Mouse (Mus musculus): Measurements from ENCODE around the gene Apeh. TPM values are rescaled to one million over a fixed set of nuclear protein-coding genes. Genes with fewer than 3 reads are reported as not detected.

The Apeh gene
- polyA plus RNA-seq, 1 experiment from 2014 or later, result 51.2 TPM

DNA sequence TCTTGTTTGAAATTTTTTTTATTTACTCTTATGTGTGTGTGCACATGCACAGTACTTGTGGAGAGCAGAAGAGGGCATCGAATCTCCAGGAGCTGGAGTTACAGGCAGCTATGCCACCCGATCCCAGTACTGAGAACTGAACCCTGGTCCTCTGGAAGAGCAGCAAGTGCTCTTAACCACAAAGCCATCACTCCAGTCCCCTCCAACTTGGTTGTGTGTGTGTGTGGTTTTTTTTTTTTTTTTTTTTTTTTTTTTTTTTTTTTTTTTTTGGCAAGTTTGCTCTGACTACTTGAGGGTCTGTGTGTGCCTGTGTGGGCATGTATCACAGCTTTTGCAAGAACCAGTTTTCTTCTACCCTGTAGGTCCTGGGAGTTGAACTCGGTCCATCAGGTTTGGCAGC lies 38.0 kb upstream of the Apeh start:
- no peaks in the 10 kb centered on the region for H3K9me3 ChIP-seq (replicated peaks)
- H3K4me1 ChIP-seq, result peaks cover 11% of the 10 kb centered on the region
- H3K36me3 ChIP-seq, result no peaks in the 10 kb centered on the region
- H3K4me3 ChIP-seq (replicated peaks), result no peak overlapping the region
- no peak overlapping the region for H3K4me2 ChIP-seq (replicated peaks)
- WGBS, result 78% methylated on average over 3 of the region's 3 CpGs
- no peaks in the 10 kb centered on the region for H3K27me3 ChIP-seq
- no peak for ATAC-seq (ENCODE audit: insufficient number of reproducible peaks, low FRiP score, low TSS enrichment, low read depth)
- H3K27ac ChIP-seq (replicated peaks), result no peak overlapping the region
- no peak overlapping the region for H3K9ac ChIP-seq

DNA sequence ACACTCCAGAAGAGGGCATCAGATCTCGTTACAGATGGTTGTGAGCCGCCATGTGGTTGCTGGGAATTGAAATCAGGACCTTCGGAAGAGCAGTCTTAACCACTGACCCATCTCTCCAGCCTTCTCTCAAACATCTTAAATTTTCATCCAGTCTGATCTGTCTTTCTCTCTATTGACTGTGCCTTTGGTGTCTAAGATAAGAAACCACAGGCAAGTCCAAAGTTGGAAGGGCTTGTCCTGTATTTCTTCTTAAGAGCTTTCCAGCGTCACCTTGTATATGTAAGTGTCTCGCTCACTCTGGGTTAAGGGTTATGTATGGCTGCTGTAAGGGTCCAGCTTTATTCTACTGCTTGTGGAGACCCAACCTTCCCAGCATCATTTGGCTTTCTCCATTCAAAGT lies 37.1 kb upstream of the Apeh start:
- H3K4me3 ChIP-seq (replicated peaks), result no peak overlapping the region
- no peak overlapping the region for H3K27ac ChIP-seq (replicated peaks)
- no peaks in the 10 kb centered on the region for H3K9me3 ChIP-seq (replicated peaks)
- no peak overlapping the region for H3K4me2 ChIP-seq (replicated peaks)
- no peak overlapping the region for H3K9ac ChIP-seq
- no peaks in the 10 kb centered on the region for H3K36me3 ChIP-seq
- H3K4me1 ChIP-seq, result peaks cover 2% of the 10 kb centered on the region; the same call in 1 of the 2 replicates
- H3K27me3 ChIP-seq, result no peaks in the 10 kb centered on the region
- WGBS, result 76% methylated on average over 5 of the region's 5 CpGs
- no peak for ATAC-seq (ENCODE audit: insufficient number of reproducible peaks, low FRiP score, low TSS enrichment, low read depth)

DNA sequence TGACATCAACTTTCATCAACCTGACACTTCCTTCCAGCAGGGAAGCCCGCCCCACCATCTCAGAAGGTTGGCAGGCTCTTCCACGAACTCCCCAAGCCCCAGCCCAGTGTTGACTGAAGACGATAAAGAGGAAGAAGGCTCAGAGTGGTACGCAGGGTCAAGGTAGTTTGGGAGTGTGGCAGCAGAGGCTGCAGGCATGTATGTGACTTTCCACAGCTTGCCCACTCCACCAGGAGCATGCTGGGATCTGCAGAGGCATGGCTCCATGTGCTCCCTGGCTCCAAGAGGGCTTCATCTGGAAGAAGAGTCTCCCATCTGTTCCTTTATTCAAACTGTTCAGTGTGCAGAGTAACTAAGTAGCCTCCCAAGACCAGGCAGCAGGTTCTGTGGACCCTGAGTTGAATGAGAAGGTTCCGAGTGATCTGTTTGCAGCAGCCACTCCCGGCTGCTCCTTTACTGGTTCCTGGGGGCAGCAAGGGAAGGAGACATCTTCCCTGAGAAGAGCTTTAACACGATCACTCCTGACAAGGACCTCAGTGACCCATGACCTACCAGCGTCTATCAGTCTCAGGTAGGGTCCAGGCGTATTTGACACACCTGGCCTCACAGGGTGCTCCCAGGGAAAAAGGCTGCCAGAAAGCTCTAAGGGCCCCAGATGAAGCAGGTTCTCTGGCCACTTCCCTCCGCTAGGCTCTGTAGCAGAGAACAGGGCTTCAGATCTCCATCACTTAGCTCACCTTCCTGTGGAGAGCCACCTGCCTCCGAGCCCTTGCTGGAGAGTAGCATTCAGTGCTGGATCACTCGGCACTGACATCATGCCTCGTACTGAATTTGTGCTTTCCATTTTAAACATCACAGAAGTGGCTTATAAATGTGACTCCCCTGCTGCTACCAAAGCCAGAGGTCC lies 34.9 kb upstream of the Apeh start:
- WGBS, result 72% methylated on average over 13 of the region's 13 CpGs

DNA sequence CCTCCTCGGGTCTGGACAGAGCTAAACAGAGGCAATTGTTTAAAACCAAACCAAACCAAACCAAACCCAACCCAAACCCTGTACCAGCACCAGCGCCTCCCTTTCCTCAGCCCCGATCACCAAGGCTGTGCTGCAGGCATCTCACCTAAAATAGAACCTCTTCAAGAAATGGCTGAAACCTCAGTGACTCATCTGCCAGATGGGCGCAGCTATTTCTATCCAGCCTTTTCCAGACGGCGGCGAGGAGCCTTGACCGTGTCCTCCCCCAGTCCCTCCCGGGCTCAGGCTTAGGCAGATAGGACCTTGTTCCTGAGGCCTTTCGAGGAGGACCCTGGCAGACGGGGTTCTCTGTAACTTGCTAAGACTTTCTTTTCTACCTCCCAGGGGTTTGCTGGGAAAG lies 33.8 kb upstream of the Apeh start:
- Histone ChIP-seq H3K9ac (no peak overlapping the region), H3K27ac (replicated peaks) (no peak overlapping the region), H3K27me3 (no peaks in the 10 kb centered on the region), H3K4me2 (replicated peaks) (no peak overlapping the region), H3K9me3 (replicated peaks) (no peaks in the 10 kb centered on the region), H3K4me3 (replicated peaks) (no peak overlapping the region), H3K4me1 (no peaks in the 10 kb centered on the region), H3K36me3 (no peaks in the 10 kb centered on the region)
- ATAC-seq (ENCODE audit: insufficient number of reproducible peaks, low FRiP score, low TSS enrichment, low read depth), result no peak
- 81% methylated on average over 11 of the region's 11 CpGs for WGBS

More for the DNA sequence above, 34.9 kb upstream of the Apeh start:
- Histone ChIP-seq H3K4me1 (no peaks in the 10 kb centered on the region), H3K9ac (no peak overlapping the region), H3K4me3 (replicated peaks) (no peak overlapping the region), H3K27ac (replicated peaks) (no peak overlapping the region), H3K4me2 (replicated peaks) (no peak overlapping the region), H3K27me3 (no peaks in the 10 kb centered on the region), H3K9me3 (replicated peaks) (no peaks in the 10 kb centered on the region), H3K36me3 (no peaks in the 10 kb centered on the region)
- no peak for ATAC-seq (ENCODE audit: insufficient number of reproducible peaks, low FRiP score, low TSS enrichment, low read depth)

DNA sequence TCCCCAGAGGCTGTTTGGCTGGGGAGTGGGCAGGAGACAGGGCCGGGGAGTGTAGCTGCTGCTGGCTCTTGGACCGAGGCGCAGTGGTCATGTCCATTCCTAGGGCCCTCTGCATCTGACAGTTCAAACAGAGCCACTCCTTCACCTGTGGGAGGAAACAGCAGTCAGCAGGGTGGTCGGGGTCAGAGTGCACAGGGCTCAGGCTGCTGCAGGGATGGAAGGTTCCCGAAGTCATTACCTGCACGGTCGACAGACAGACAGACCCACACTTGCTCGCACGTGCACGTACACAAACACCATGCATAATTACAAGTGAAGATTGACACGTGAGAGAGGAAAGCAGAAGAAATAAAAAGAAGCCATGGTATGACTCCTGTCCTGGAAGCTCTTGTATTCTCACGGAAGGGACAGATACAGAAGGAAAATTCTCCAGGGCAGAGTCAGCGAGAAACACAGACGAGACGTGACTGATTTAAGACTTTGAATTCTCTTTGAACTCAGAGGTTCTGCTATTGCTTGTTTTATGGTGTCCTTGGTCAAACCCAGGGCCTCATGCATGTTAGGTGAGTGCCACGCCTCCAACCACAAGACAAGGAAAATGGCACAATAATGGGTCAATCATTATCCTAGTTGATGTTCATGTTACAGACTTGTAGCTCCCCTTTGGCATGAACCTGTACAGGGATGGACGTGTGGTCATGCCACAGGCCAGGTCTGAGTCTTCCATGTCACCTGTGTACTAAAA lies 32.2 kb upstream of the Apeh start:
- Histone ChIP-seq H3K4me2 (replicated peaks) (no peak overlapping the region), H3K9me3 (replicated peaks) (no peaks in the 10 kb centered on the region), H3K27me3 (no peaks in the 10 kb centered on the region), H3K4me1 (no peaks in the 10 kb centered on the region), H3K4me3 (replicated peaks) (no peak overlapping the region), H3K36me3 (no peaks in the 10 kb centered on the region), H3K27ac (replicated peaks) (no peak overlapping the region), H3K9ac (no peak overlapping the region)
- ATAC-seq (ENCODE audit: insufficient number of reproducible peaks, low FRiP score, low TSS enrichment, low read depth), result no peak
- WGBS, result 67% methylated on average over 17 of the region's 17 CpGs

DNA sequence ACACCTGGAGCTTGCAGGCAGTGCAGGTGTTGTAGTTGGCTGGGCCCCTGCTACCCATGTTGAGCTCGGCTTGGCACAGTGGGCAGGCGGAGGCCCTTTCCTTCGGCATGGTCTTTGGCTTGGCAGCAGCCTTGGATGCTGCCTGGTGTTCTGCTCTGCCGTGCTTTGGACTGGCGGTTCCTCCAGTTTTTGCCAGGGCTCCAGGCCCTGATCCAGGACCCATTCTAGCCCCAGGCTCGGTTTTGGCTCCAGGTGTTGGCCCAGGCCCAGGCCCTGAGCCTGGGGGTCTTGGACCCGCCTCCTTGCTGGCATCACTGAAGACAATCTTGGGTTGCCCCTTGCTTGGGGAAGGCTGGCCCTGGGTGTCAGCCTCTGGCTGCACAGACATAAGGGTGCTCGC lies 31.3 kb upstream of the Apeh start:
- no peaks in the 10 kb centered on the region for H3K9me3 ChIP-seq (replicated peaks)
- 85% methylated on average over 8 of the region's 8 CpGs for WGBS
- H3K9ac ChIP-seq, result no peak overlapping the region
- H3K4me3 ChIP-seq (replicated peaks), result no peak overlapping the region
- H3K4me2 ChIP-seq (replicated peaks), result no peak overlapping the region
- no peaks in the 10 kb centered on the region for H3K27me3 ChIP-seq
- H3K4me1 ChIP-seq, result no peaks in the 10 kb centered on the region
- ATAC-seq (ENCODE audit: insufficient number of reproducible peaks, low FRiP score, low TSS enrichment, low read depth), result no peak
- no peak overlapping the region for H3K27ac ChIP-seq (replicated peaks)
- no peaks in the 10 kb centered on the region for H3K36me3 ChIP-seq

DNA sequence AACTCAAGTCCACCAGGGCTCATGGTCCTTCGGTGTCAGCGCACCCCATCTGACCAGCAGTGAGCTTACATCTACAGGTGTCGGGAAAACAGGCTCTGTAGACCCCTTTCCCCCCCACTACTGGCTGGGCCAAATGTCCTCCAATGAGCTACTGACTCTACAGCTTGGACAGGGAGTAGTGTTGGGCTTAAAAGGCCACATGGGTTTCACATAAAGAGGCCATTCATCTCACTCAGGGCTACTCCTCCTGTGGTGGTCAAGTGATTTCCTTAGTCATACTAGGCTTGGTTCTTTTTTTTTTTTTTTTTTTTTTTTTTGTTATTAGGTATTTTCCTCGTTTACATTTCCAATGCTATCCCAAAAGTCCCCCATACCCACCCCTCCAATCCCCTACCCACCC lies 29.5 kb upstream of the Apeh start:
- H3K4me2 ChIP-seq (replicated peaks), result no peak overlapping the region
- no peak for ATAC-seq (ENCODE audit: insufficient number of reproducible peaks, low FRiP score, low TSS enrichment, low read depth)
- H3K9ac ChIP-seq, result no peak overlapping the region
- H3K4me1 ChIP-seq, result peaks cover 7% of the 10 kb centered on the region; the same call in 1 of the 2 replicates
- no peaks in the 10 kb centered on the region for H3K36me3 ChIP-seq
- H3K27me3 ChIP-seq, result no peaks in the 10 kb centered on the region
- H3K27ac ChIP-seq (replicated peaks), result no peak overlapping the region
- 80% methylated on average over 4 of the region's 4 CpGs for WGBS
- H3K4me3 ChIP-seq (replicated peaks), result no peak overlapping the region
- H3K9me3 ChIP-seq (replicated peaks), result no peaks in the 10 kb centered on the region

DNA sequence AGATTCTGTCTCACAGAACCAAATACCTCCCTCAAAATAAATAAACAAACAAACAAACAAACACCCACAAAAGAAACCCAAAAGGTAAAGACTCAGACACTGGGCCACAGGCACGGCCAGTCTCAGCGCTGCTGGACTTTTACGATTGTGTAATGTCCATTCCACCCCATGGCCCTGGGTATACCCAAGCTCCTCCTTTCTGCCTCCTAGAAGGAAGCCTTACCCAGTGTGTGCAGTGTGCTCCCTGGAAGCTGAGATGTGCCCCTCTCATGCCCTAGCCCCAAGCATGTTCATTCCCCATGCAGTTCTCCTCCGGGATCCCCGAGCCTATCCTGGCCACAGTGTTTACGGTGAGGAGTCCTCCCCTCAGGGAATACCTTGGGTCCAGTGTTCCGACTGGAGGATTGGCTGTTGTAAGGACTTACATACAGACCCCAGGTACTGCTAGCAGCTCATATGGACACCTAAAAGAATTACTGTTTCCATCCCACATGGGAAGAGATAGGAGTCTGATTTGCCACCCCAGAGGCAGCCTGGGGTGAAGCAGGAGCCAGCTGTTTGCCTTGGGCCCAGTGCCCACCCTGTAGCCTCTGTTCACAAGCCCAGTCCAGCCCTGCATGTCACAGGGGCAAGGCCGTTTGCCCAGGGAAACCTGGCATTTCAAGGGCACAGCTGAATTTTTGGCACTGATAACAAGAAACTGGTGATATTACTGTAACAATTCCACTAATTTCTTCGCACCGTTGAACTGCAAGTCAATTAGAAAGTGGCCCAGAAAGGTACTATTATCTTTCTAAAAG lies 27.0 kb upstream of the Apeh start:
- no peaks in the 10 kb centered on the region for H3K27me3 ChIP-seq
- H3K27ac ChIP-seq (replicated peaks), result no peak overlapping the region
- H3K4me2 ChIP-seq (replicated peaks), result no peak overlapping the region
- H3K9me3 ChIP-seq (replicated peaks), result no peaks in the 10 kb centered on the region
- H3K36me3 ChIP-seq, result no peaks in the 10 kb centered on the region
- no peak overlapping the region for H3K4me3 ChIP-seq (replicated peaks)
- H3K4me1 ChIP-seq, result peaks cover 11% of the 10 kb centered on the region
- H3K9ac ChIP-seq, result no peak overlapping the region
- no peak for ATAC-seq (ENCODE audit: insufficient number of reproducible peaks, low FRiP score, low TSS enrichment, low read depth)
- 84% methylated on average over 10 of the region's 10 CpGs for WGBS

DNA sequence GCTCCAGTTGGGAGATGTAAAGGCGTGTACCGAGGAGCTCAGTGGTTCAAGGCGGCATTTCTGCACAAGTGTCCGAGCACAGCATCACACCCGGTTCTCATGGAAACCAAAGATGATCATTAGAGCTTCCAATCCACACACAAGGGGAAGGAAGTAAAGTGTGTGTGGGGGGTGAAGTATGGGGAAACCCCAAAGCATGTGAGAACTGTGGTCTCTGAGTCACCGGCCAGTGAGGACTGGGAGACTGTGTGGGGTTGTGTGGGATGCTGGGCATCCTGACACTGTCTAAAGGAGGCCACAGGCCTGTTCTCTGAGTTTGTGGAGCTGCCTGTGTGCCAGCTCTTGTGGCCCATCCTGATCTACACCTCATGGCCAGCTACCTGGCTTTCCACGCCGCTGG lies 26.3 kb upstream of the Apeh start:
- 87% methylated on average over 8 of the region's 8 CpGs for WGBS
- Histone ChIP-seq H3K4me2 (replicated peaks) (no peak overlapping the region), H3K36me3 (no peaks in the 10 kb centered on the region), H3K4me1 (peaks cover 11% of the 10 kb centered on the region), H3K4me3 (replicated peaks) (no peak overlapping the region), H3K27me3 (no peaks in the 10 kb centered on the region), H3K9me3 (replicated peaks) (no peaks in the 10 kb centered on the region), H3K9ac (no peak overlapping the region), H3K27ac (replicated peaks) (no peak overlapping the region)
- no peak; the same call in 1 of the 2 replicates for ATAC-seq (ENCODE audit: insufficient number of reproducible peaks, low FRiP score, low TSS enrichment, low read depth)

DNA sequence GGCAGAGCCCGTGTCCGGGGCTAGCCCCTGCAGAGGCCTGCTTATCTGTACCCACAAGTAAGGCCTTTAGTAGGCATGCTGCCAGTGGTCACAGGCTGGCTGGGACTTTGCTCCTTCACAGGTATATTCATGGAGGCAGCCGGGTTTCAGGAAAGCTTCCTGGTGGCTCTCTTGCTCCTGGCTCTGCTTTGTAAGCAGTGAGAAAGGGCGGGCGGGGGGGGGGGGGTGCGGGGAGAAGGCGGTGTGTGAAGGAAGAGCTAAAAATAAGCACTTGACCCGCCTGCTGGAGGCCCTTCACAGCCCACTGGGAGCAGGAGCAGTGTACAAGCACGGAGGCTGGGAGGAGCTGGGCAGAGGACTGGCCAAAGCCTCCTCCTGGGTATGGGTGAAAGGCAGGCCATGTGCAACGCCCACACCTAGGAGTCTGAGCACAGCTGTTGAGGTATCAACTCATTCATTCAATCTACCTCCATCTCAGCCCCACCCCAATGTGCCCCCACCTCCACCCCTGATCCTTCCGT lies 25.5 kb upstream of the Apeh start:
- WGBS, result 46% methylated on average over 9 of the region's 11 CpGs
- no peak overlapping the region for H3K27ac ChIP-seq (replicated peaks)
- no peak overlapping the region for H3K4me2 ChIP-seq (replicated peaks)
- H3K4me1 ChIP-seq, result peaks cover 11% of the 10 kb centered on the region
- no peaks in the 10 kb centered on the region for H3K27me3 ChIP-seq
- no peak overlapping the region for H3K4me3 ChIP-seq (replicated peaks)
- H3K9ac ChIP-seq, result no peak overlapping the region
- no peaks in the 10 kb centered on the region for H3K9me3 ChIP-seq (replicated peaks)
- ATAC-seq (ENCODE audit: insufficient number of reproducible peaks, low FRiP score, low TSS enrichment, low read depth), result peak; percentile 66
- H3K36me3 ChIP-seq, result no peaks in the 10 kb centered on the region

DNA sequence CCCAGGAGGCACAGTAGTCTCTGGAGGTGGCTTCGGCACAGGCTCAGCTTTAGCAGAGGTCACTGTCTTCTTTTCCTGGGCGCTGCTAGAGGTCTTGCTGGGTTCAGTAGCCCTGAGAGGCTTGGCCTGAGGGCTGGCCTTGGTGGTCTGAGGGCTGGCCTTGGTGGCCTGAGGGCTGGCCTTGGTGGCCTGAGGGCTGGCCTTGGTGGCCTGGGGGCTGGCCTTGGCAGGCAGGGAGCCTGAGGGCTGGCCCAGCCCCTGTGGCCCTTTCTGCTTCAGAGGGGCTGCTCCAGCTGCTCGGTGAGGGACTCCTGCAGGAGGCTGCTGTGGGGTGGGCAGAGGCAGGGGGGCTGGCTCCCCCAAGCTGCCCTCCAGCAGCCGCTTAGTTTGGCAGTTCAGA lies 22.7 kb upstream of the Apeh start:
- Histone ChIP-seq H3K9me3 (replicated peaks) (no peaks in the 10 kb centered on the region), H3K4me1 (peaks cover 11% of the 10 kb centered on the region), H3K9ac (no peak overlapping the region), H3K27me3 (no peaks in the 10 kb centered on the region; the same call in 1 of the 2 replicates), H3K36me3 (no peaks in the 10 kb centered on the region), H3K4me3 (replicated peaks) (no peak overlapping the region), H3K4me2 (replicated peaks) (no peak overlapping the region), H3K27ac (replicated peaks) (0 out of 2 replicates have a peak overlapping the region, but pooled peaks have one; percentile 44)
- no peak for ATAC-seq (ENCODE audit: insufficient number of reproducible peaks, low FRiP score, low TSS enrichment, low read depth)
- WGBS, result 46% methylated on average over 4 of the region's 4 CpGs

Data from embryonic facial prominence, embryonic 15.5 days (tissue).